Mouse (Mus musculus) midbrain, embryonic 14.5 days (tissue): ENCODE data around the gene Col9a3. TPM values are rescaled to one million over a fixed set of nuclear protein-coding genes. Genes with fewer than 3 reads are reported as not detected.

ENCODE experiments used
- ATAC-seq: fragments of 200-750 bp; cut with Nextera tagmentation; 2 replicates; pipeline ENCODE4 v1.8.0; 2017; ENCODE audit warnings: moderate number of reproducible peaks, moderate library complexity; ENCODE audit not compliant: low FRiP score, low TSS enrichment
- DNase-seq: peaks from one replicate; pipeline ENCODE4 v3.0.0-alpha.2; 2015
- H3K27ac ChIP-seq: fragments of 300-500 bp; sonication (generic); replicated peaks from 2 replicates; pipeline ENCODE4 v1.5.1; 2014; ENCODE audit warnings: mild to moderate bottlenecking, low read depth, low read length, moderate library complexity
- H3K27me3 ChIP-seq: fragments of 300-500 bp; sonication (generic); 2 replicates; pipeline ENCODE4 v1.6.1; 2014; ENCODE audit warnings: low read length, control low read depth, mixed read lengths; ENCODE audit not compliant: control insufficient read depth, insufficient read depth
- H3K36me3 ChIP-seq: fragments of 300-500 bp; sonication (generic); 2 replicates; pipeline ENCODE4 v1.6.1; 2014; ENCODE audit warnings: low read length, control low read depth; ENCODE audit not compliant: control insufficient read depth, insufficient read depth
- H3K4me1 ChIP-seq: fragments of 300-500 bp; sonication (generic); 2 replicates; pipeline ENCODE4 v1.6.1; 2014; ENCODE audit warnings: mild to moderate bottlenecking, antibody characterized with exemption, low read length, control low read depth; ENCODE audit not compliant: control insufficient read depth, insufficient read depth
- H3K4me2 ChIP-seq: fragments of 300-500 bp; sonication (generic); 2 replicates; pipeline ENCODE4 v1.6.1; 2014; ENCODE audit warnings: mild to moderate bottlenecking, low read length, moderate library complexity
- H3K4me3 ChIP-seq: fragments of 300-500 bp; sonication (generic); replicated peaks from 2 replicates; pipeline ENCODE4 v1.5.1; 2014; ENCODE audit warnings: low read depth, low read length
- H3K9ac ChIP-seq: fragments of 300-500 bp; sonication (generic); replicated peaks from 2 replicates; pipeline ENCODE4 v1.6.1; 2014; ENCODE audit warnings: mild to moderate bottlenecking, low read length, moderate library complexity
- H3K9me3 ChIP-seq: fragments of 300-500 bp; sonication (generic); 2 replicates; pipeline ENCODE4 v1.6.1; 2016; ENCODE audit warnings: low read length, control low read depth, mixed read lengths; ENCODE audit not compliant: control insufficient read depth
- WGBS: fragments of 180-500 bp; shearing (Covaris S2); extraction: QIAGEN DNeasy Blood & Tissue Kit; methylation state at CpG from one replicate; pipeline ENCODE4 v1.1.7; 2014; 5-methylcytosine and 5-hydroxymethylcytosine counted together
- polyA plus RNA-seq: library from polyadenylated mRNA; unstranded; fragments of >200 nt; fragmentation: Nextera tagmentation; extraction: Ambion mirVana; gene quantifications from 2 replicates; pipeline ENCODE4 v1.2.1, GENCODE M21; 2014

The Col9a3 gene
- polyA plus RNA-seq, 1 experiment from 2014 or later = 26.6 TPM

GRCm38 (mm10) chr2:180569028-180569643, 28.5 kb upstream of the Col9a3 start:
- ATAC-seq (no peak), DNase-seq (peak; percentile 61)
- H3K4me3 ChIP-seq = no peak overlapping the region
- no peak overlapping the region for H3K9ac ChIP-seq
- H3K36me3 ChIP-seq = no peaks in the 10 kb centered on the region
- no peak overlapping the region for H3K27ac ChIP-seq
- no peaks in the 10 kb centered on the region for H3K9me3 ChIP-seq
- 50% methylated on average over 3 of the region's 3 CpGs for WGBS
- peaks cover 5% of the 10 kb centered on the region; the same call in 1 of the 2 replicates for H3K4me1 ChIP-seq
- no peaks in the 10 kb centered on the region for H3K27me3 ChIP-seq
- no peak overlapping the region for H3K4me2 ChIP-seq

GRCm38 (mm10) chr2:180576482-180576881, 21.1 kb upstream of the Col9a3 start:
- Histone ChIP-seq H3K27me3 (peaks cover 3% of the 10 kb centered on the region; the same call in 1 of the 2 replicates), H3K4me1 (no peaks in the 10 kb centered on the region), H3K4me3 (no peak overlapping the region), H3K9me3 (no peaks in the 10 kb centered on the region), H3K4me2 (no peak overlapping the region), H3K9ac (no peak overlapping the region), H3K27ac (no peak overlapping the region), H3K36me3 (no peaks in the 10 kb centered on the region)
- ATAC-seq = no peak
- DNase-seq = no peak
- 36% methylated on average over 4 of the region's 4 CpGs for WGBS

GRCm38 (mm10) chr2:180578686-180579085, 18.9 kb upstream of the Col9a3 start:
- Histone ChIP-seq H3K4me1 (peaks cover 6% of the 10 kb centered on the region), H3K4me3 (no peak overlapping the region), H3K9ac (no peak overlapping the region), H3K27ac (no peak overlapping the region), H3K9me3 (no peaks in the 10 kb centered on the region), H3K36me3 (no peaks in the 10 kb centered on the region), H3K27me3 (peaks cover 3% of the 10 kb centered on the region; the same call in 1 of the 2 replicates), H3K4me2 (no peak overlapping the region)
- peak; percentile 37; the same call in 1 of the 2 replicates for ATAC-seq
- 9% methylated on average over 3 of the region's 3 CpGs for WGBS
- peak; percentile 91 for DNase-seq

- no peak within 1 kb of the TSS for H3K4me3 ChIP-seq
- peaks cover 14% of the 10 kb centered on the region for H3K36me3 ChIP-seq
- H3K27ac ChIP-seq = no peak within 1 kb of the TSS
- ATAC-seq (no peak), DNase-seq (no peak)
- no peak within 1 kb of the TSS for H3K9ac ChIP-seq
- no peak within 1 kb of the TSS for H3K4me2 ChIP-seq
- H3K27me3 ChIP-seq = peaks cover 3% of the 10 kb centered on the region; the same call in 1 of the 2 replicates
- no peaks in the 10 kb centered on the region for H3K9me3 ChIP-seq
- WGBS = 74% methylated on average over 3 of the region's 3 CpGs
- H3K4me1 ChIP-seq = peaks cover 11% of the 10 kb centered on the region
Observed at GRCm38 (mm10) chr2:180581002-180581401, 16.6 kb upstream of the Col9a3 start, which contains the start of gene Mrgbp. TSS of gene Mrgbp (plus strand) at chr2:180581304.

- peak overlapping the region; percentile 97 for H3K9ac ChIP-seq
- H3K4me1 ChIP-seq = peaks cover 11% of the 10 kb centered on the region
- peak overlapping the region; percentile 81 for H3K4me2 ChIP-seq
- WGBS = under 1% methylated on average over 57 of the region's 57 CpGs
- ATAC-seq (peak; percentile 75), DNase-seq (peak; percentile 99)
- peak overlapping the region; percentile 90 for H3K4me3 ChIP-seq
- peaks cover 25% of the 10 kb centered on the region for H3K36me3 ChIP-seq
- no peaks in the 10 kb centered on the region for H3K9me3 ChIP-seq
- peak overlapping the region; percentile 83 for H3K27ac ChIP-seq
- H3K27me3 ChIP-seq = peaks cover 3% of the 10 kb centered on the region; the same call in 1 of the 2 replicates
Observed at GRCm38 (mm10) chr2:180582481-180583153, 15.0 kb upstream of the Col9a3 start.

GRCm38 (mm10) chr2:180583154-180583507, 14.5 kb upstream of the Col9a3 start:
- ATAC-seq = peak; percentile 57
- peak overlapping the region; percentile 90 for H3K4me3 ChIP-seq
- no peak for DNase-seq
- peaks cover 11% of the 10 kb centered on the region for H3K4me1 ChIP-seq
- WGBS = 26% methylated on average over 7 of the region's 7 CpGs
- H3K36me3 ChIP-seq = peaks cover 25% of the 10 kb centered on the region
- H3K9me3 ChIP-seq = no peaks in the 10 kb centered on the region
- H3K27ac ChIP-seq = peak overlapping the region; percentile 83; the same call in 1 of the 2 replicates
- peaks cover 3% of the 10 kb centered on the region; the same call in 1 of the 2 replicates for H3K27me3 ChIP-seq
- H3K4me2 ChIP-seq = peak overlapping the region; percentile 81
- peak overlapping the region; percentile 97 for H3K9ac ChIP-seq

GRCm38 (mm10) chr2:180588736-180589122, 8.9 kb upstream of the Col9a3 start:
- H3K36me3 ChIP-seq = peaks cover 55% of the 10 kb centered on the region
- DNase-seq = no peak
- H3K27ac ChIP-seq = peak overlapping the region; percentile 92
- H3K27me3 ChIP-seq = no peaks in the 10 kb centered on the region
- H3K9me3 ChIP-seq = no peaks in the 10 kb centered on the region
- peaks cover 13% of the 10 kb centered on the region for H3K4me1 ChIP-seq
- peak overlapping the region; percentile 69 for H3K4me2 ChIP-seq
- 50% methylated on average over 6 of the region's 6 CpGs for WGBS
- H3K9ac ChIP-seq = 0 out of 2 replicates have a peak overlapping the region, but pooled peaks have one; percentile 93
- no peak for ATAC-seq
- H3K4me3 ChIP-seq = peak overlapping the region; percentile 90

GRCm38 (mm10) chr2:180589123-180589831, 8.3 kb upstream of the Col9a3 start, which contains the start of gene Ogfr:
TSS of gene Ogfr (plus strand) at chr2:180589245.
- H3K4me2 ChIP-seq = peak within 1 kb of the TSS; percentile 69
- H3K27me3 ChIP-seq = no peaks in the 10 kb centered on the region
- peak within 1 kb of the TSS; percentile 92 for H3K27ac ChIP-seq
- WGBS = under 1% methylated on average over 61 of the region's 67 CpGs
- DNase-seq (peak; percentile 92), ATAC-seq (peak; percentile 90)
- H3K36me3 ChIP-seq = peaks cover 60% of the 10 kb centered on the region
- H3K9ac ChIP-seq = peak within 1 kb of the TSS; percentile 93
- H3K4me1 ChIP-seq = peaks cover 9% of the 10 kb centered on the region
- no peaks in the 10 kb centered on the region for H3K9me3 ChIP-seq
- peak within 1 kb of the TSS; percentile 90 for H3K4me3 ChIP-seq
